Mouse (Mus musculus) heart, postnatal 0 days (tissue): Measurements from ENCODE around the gene Adcy3. TPM values are rescaled to one million over a fixed set of nuclear protein-coding genes. Genes with fewer than 3 reads are reported as not detected.
A peak's percentile ranks its signal among the peaks of the same experiment; 100 is the strongest.

Experiments used
- ATAC-seq: fragments of 200-750 bp; cut with Nextera tagmentation; 2 replicates; pipeline ENCODE4 v1.8.0; 2017; ENCODE audit warnings: low read depth, moderate number of reproducible peaks, moderate library complexity; ENCODE audit not compliant: insufficient read depth
- DNase-seq: peaks from one replicate; pipeline ENCODE4 v3.0.0-alpha.2; 2016; ENCODE audit warnings: low spot score
- H3K27ac ChIP-seq: fragments of 300-500 bp; sonication (generic); 2 replicates; pipeline ENCODE4 v1.5.1; 2014; ENCODE audit warnings: low read depth, mild to moderate bottlenecking
- H3K27me3 ChIP-seq: fragments of 300-500 bp; sonication (generic); 2 replicates; pipeline ENCODE4 v1.6.1; 2014; ENCODE audit warnings: low read length, mixed read lengths; ENCODE audit not compliant: control insufficient read depth, insufficient read depth
- H3K36me3 ChIP-seq: fragments of 300-500 bp; sonication (generic); replicated peaks from 2 replicates; pipeline ENCODE4 v1.6.1; 2014; ENCODE audit warnings: low read length, mixed read lengths; ENCODE audit not compliant: control insufficient read depth, insufficient read depth
- H3K4me1 ChIP-seq: fragments of 300-500 bp; sonication (generic); 2 replicates; pipeline ENCODE4 v1.6.1; 2014; ENCODE audit warnings: antibody characterized with exemption; ENCODE audit not compliant: control insufficient read depth, insufficient read depth
- H3K4me2 ChIP-seq: fragments of 300-500 bp; sonication (generic); 2 replicates; pipeline ENCODE4 v1.6.1; 2014; ENCODE audit warnings: low read depth, mild to moderate bottlenecking, low read length, moderate library complexity
- H3K4me3 ChIP-seq: fragments of 300-500 bp; sonication (generic); 2 replicates; pipeline ENCODE4 v1.5.1; 2014; ENCODE audit warnings: low read depth, low read length
- H3K9ac ChIP-seq: fragments of 300-500 bp; sonication (generic); replicated peaks from 2 replicates; pipeline ENCODE4 v1.6.1; 2014; ENCODE audit warnings: low read depth, low read length, mixed read lengths
- H3K9me3 ChIP-seq: fragments of 300-500 bp; sonication (generic); replicated peaks from 2 replicates; pipeline ENCODE4 v1.6.1; 2016; ENCODE audit warnings: low read length; ENCODE audit not compliant: control insufficient read depth
- CTCF ChIP-seq: IDR thresholded peaks from 2 replicates; pipeline ENCODE4 v1.5.1; 2016; ENCODE audit warnings: antibody characterized with exemption, control low read depth, low read depth
- EP300 ChIP-seq: IDR thresholded peaks from 2 replicates; pipeline ENCODE4 v1.6.1; 2016; ENCODE audit warnings: antibody characterized with exemption, low read depth
- WGBS: fragments of 180-500 bp; shearing (Covaris S2); extraction: QIAGEN DNeasy Blood & Tissue Kit; methylation state at CpG from one replicate; pipeline ENCODE4 v1.1.7; 2014; 5-methylcytosine and 5-hydroxymethylcytosine counted together
- polyA plus RNA-seq: library from polyadenylated mRNA; unstranded; fragments of >200 nt; fragmentation: Nextera tagmentation; extraction: Ambion mirVana; gene quantifications from 2 replicates; pipeline ENCODE4 v1.2.1, GENCODE M21; 2015
- total RNA-seq: library from RNA; depleted of rRNA; stranded (reverse); fragments of >200 nt; gene quantifications from 2 replicates; pipeline ENCODE4 v1.2.3, GENCODE M21; 2014; ENCODE audit warnings: low replicate concordance

Adcy3 gene
- total and polyA plus RNA-seq, 2 experiments from 2014 or later, result 1.2 to 7.5 TPM

- no peaks in the 10 kb centered on the region for H3K9me3 ChIP-seq
- H3K4me3 ChIP-seq, result no peak overlapping the region
- no peak for TF ChIP-seq CTCF
- no peak for TF ChIP-seq EP300
- H3K9ac ChIP-seq, result no peak overlapping the region
- no peak overlapping the region for H3K27ac ChIP-seq
- 0 out of 2 replicates have a peak, but pooled peaks have one; percentile 39 for ATAC-seq
- WGBS, result 36% methylated on average over 4 of the region's 4 CpGs
- no peaks in the 10 kb centered on the region for H3K27me3 ChIP-seq
- H3K36me3 ChIP-seq, result 0 out of 2 replicates have a peak, but pooled peaks cover 5% of the 10 kb centered on the region
- peak; percentile 16 for DNase-seq
- no peaks in the 10 kb centered on the region; the same call in 1 of the 2 replicates for H3K4me1 ChIP-seq
- no peak overlapping the region for H3K4me2 ChIP-seq
Measured at GRCm38 (mm10) chr12:4117579-4117978, 15.3 kb upstream of the Adcy3 start.

- 59% methylated on average over 7 of the region's 7 CpGs for WGBS
- Histone ChIP-seq H3K4me3 (no peak overlapping the region), H3K36me3 (no peaks in the 10 kb centered on the region), H3K27me3 (no peaks in the 10 kb centered on the region), H3K4me1 (no peaks in the 10 kb centered on the region), H3K4me2 (no peak overlapping the region), H3K9me3 (no peaks in the 10 kb centered on the region), H3K27ac (no peak overlapping the region), H3K9ac (no peak overlapping the region)
- no peak for DNase-seq
- ATAC-seq, result no peak
- TF ChIP-seq EP300 (no peak), CTCF (no peak)
Measured at GRCm38 (mm10) chr12:4127346-4127745, 5.6 kb upstream of the Adcy3 start.

GRCm38 (mm10) chr12:4133847-4134212, 927 bp downstream of the Adcy3 start:
- Histone ChIP-seq H3K4me3 (peak overlapping the region; percentile 54), H3K9me3 (no peaks in the 10 kb centered on the region), H3K4me2 (peak overlapping the region; percentile 90), H3K27me3 (no peaks in the 10 kb centered on the region), H3K27ac (no peak overlapping the region), H3K9ac (peak overlapping the region; percentile 41), H3K4me1 (no peaks in the 10 kb centered on the region), H3K36me3 (no peaks in the 10 kb centered on the region)
- 26% methylated on average over 11 of the region's 11 CpGs for WGBS
- DNase-seq (no peak), ATAC-seq (no peak)
- TF ChIP-seq CTCF, result no peak
- no peak for TF ChIP-seq EP300

- ATAC-seq, result no peak
- Histone ChIP-seq H3K9me3 (no peaks in the 10 kb centered on the region), H3K9ac (no peak overlapping the region), H3K27ac (no peak overlapping the region), H3K4me2 (no peak overlapping the region), H3K36me3 (no peaks in the 10 kb centered on the region), H3K4me3 (no peak overlapping the region), H3K27me3 (no peaks in the 10 kb centered on the region), H3K4me1 (no peaks in the 10 kb centered on the region; the same call in 1 of the 2 replicates)
- TF ChIP-seq CTCF, result 0 out of 2 replicates have a peak, but pooled peaks have one; percentile 2
- no peak for TF ChIP-seq EP300
- no peak for DNase-seq
- 91% methylated on average over 5 of the region's 5 CpGs for WGBS
Measured at GRCm38 (mm10) chr12:4143179-4143578, 10.3 kb downstream of the Adcy3 start.

- no peak for TF ChIP-seq EP300
- no peak for TF ChIP-seq CTCF
- no peak overlapping the region for H3K27ac ChIP-seq
- H3K9me3 ChIP-seq, result no peaks in the 10 kb centered on the region
- H3K4me3 ChIP-seq, result no peak overlapping the region
- 17% methylated on average over 2 of the region's 2 CpGs for WGBS
- no peak for ATAC-seq
- no peaks in the 10 kb centered on the region; the same call in 1 of the 2 replicates for H3K4me1 ChIP-seq
- no peak for DNase-seq
- no peak overlapping the region for H3K4me2 ChIP-seq
- H3K9ac ChIP-seq, result no peak overlapping the region
- H3K27me3 ChIP-seq, result no peaks in the 10 kb centered on the region
- H3K36me3 ChIP-seq, result no peaks in the 10 kb centered on the region
Measured at GRCm38 (mm10) chr12:4150936-4151335, 18.0 kb downstream of the Adcy3 start.

GRCm38 (mm10) chr12:4151969-4152368, 19.1 kb downstream of the Adcy3 start:
- no peak overlapping the region for H3K9ac ChIP-seq
- no peak for TF ChIP-seq CTCF
- TF ChIP-seq EP300, result no peak
- no peak overlapping the region for H3K27ac ChIP-seq
- DNase-seq (no peak), ATAC-seq (no peak)
- H3K36me3 ChIP-seq, result no peaks in the 10 kb centered on the region
- no peaks in the 10 kb centered on the region for H3K27me3 ChIP-seq
- H3K4me3 ChIP-seq, result no peak overlapping the region
- H3K9me3 ChIP-seq, result no peaks in the 10 kb centered on the region
- H3K4me1 ChIP-seq, result no peaks in the 10 kb centered on the region; the same call in 1 of the 2 replicates
- H3K4me2 ChIP-seq, result no peak overlapping the region
- WGBS, result 83% methylated on average over 3 of the region's 3 CpGs
